Mouse (Mus musculus) ovary, adult 2 months (tissue): ENCODE data around the gene Prkch. TPM values are rescaled to one million over a fixed set of nuclear protein-coding genes. Genes with fewer than 3 reads are reported as not detected.

Experiments used
- polyA plus RNA-seq: library from polyadenylated mRNA; depleted of rRNA; stranded (reverse); fragments of >200 nt; gene quantifications from 2 replicates; pipeline ENCODE4 v1.2.3, GENCODE M21; 2012; rRNA removed

The Prkch gene
- 5.3 and 6.1 TPM in 2 replicates for polyA plus RNA-seq

DNA sequence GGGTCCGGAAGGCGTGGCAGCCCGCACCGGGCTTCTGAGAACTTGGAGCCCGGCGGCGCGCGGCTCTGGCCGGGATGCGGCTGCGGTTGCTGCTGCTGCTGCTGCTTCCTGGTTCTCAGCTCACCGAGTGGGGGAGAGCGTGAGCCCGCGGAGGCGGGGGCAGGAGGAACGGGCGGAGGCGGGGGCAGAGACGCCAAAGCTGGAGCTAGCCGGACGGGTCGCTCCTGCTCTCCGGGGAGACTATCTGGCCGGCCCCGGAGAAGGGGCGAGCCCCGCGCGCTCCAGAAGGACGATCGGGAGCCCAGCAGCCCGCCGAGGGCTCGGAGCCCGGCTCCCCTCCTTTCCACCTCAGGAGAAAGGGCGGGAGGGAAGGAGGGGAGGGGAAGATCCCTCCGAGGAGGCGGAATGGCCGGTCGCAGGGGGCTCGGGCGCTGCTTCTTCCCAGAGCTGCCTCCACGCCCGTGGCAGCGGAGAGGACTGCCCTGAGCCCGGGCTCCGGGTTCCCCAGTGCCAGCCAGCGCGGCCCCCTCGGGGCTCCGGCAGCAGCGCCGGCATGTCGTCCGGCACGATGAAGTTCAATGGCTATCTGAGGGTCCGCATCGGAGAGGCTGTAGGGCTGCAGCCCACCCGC, at the start of gene Prkch:
TSS of gene Prkch (plus strand) at position 187 of the 631 bp plus-strand sequence.

DNA sequence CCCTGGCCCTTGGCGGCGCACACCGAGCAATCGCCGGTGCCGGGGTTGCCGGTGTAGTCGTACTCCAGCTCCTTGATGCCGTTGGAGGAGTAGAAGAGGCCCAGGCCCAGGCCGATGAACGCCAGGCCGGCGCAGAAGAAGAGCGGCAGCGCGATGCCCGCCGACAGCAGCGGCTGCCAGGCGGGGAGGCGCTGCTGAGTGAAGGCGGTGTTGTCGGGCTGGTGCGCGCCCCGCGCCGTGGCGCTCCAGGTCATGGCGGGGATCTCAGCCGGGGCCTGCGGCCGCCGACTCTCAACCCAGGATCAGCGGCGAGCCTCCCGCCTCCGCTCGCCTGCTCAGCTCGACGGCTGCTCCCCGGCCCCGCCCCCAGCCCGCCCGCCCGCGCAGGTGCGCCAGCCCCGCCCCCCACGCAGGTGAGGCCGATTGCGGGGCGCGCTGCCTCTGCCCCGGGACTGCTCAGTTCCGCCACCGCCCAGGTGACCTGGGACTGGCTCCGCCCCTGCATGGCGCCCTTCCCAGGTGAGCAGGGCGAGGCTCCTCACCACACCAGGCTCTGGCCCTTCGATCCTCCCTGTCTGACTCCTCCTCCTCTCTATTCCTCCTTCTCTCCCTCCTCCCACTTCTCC, 38.4 kb upstream of the Prkch start, which contains the start of gene Tmem30b:
TSS of gene Tmem30b (minus strand) at position 307 of the 626 bp plus-strand sequence.

Other genes with a start within 250 kb of the Prkch start
- 10.3 and 17.8 TPM in 2 replicates for gene Tmem30b, start 38.4 kb upstream of the Prkch start, polyA plus RNA-seq